Mouse (Mus musculus) forebrain, embryonic 12.5 days (tissue): ENCODE measurements at regions not wholly inside any gene's neighbourhood (a gene's known extent, or its start where the extent isn't known, plus 50 kb on each side); places are given as distances from the start of the nearest gene placed in this dataset.
A peak's percentile ranks its signal among the peaks of the same experiment; 100 is the strongest.

Experiments
- ATAC-seq: fragments of 200-750 bp; cut with Nextera tagmentation; 2 replicates; pipeline ENCODE4 v1.8.0; 2017; ENCODE audit warnings: moderate TSS enrichment; ENCODE audit not compliant: low FRiP score
- H3K27ac ChIP-seq: fragments of 300-500 bp; sonication (generic); 2 replicates; pipeline ENCODE4 v1.5.1; 2016; ENCODE audit warnings: mild to moderate bottlenecking
- H3K27me3 ChIP-seq: fragments of 300-500 bp; sonication (generic); 2 replicates; pipeline ENCODE4 v1.6.1; 2016; ENCODE audit warnings: mild to moderate bottlenecking
- H3K36me3 ChIP-seq: fragments of 300-500 bp; sonication (generic); replicated peaks from 2 replicates; pipeline ENCODE4 v1.6.1; 2016; ENCODE audit warnings: mild to moderate bottlenecking
- H3K4me1 ChIP-seq: fragments of 300-500 bp; sonication (generic); 2 replicates; pipeline ENCODE4 v1.6.1; 2016
- H3K4me2 ChIP-seq: fragments of 300-500 bp; sonication (generic); 2 replicates; pipeline ENCODE4 v1.6.1; 2016; ENCODE audit warnings: mild to moderate bottlenecking, moderate library complexity
- H3K4me3 ChIP-seq: fragments of 300-500 bp; sonication (generic); replicated peaks from 2 replicates; pipeline ENCODE4 v1.5.1; 2016; ENCODE audit warnings: mild to moderate bottlenecking
- H3K9ac ChIP-seq: fragments of 300-500 bp; sonication (generic); 2 replicates; pipeline ENCODE4 v1.6.1; 2016; ENCODE audit warnings: mild to moderate bottlenecking
- H3K9me3 ChIP-seq: fragments of 300-500 bp; sonication (generic); 2 replicates; pipeline ENCODE4 v1.6.1; 2016
- WGBS: fragments of 180-500 bp; shearing (Covaris S2); methylation state at CpG from one replicate; pipeline ENCODE4 v1.1.7; 2016; 5-methylcytosine and 5-hydroxymethylcytosine counted together

GRCm38 (mm10) chr8:90535515-90536156, 187.5 kb upstream of the Tox3 start:
- Histone ChIP-seq H3K4me2 (no peak overlapping the region), H3K9me3 (no peaks in the 10 kb centered on the region), H3K9ac (no peak overlapping the region), H3K36me3 (no peaks in the 10 kb centered on the region), H3K4me1 (peaks cover 10% of the 10 kb centered on the region), H3K4me3 (no peak overlapping the region), H3K27me3 (no peaks in the 10 kb centered on the region), H3K27ac (0 out of 2 replicates have a peak overlapping the region, but pooled peaks have one; percentile 32)
- 36% methylated on average over 8 of the region's 8 CpGs for WGBS
- ATAC-seq: peak; percentile 58

GRCm38 (mm10) chr8:90521393-90521792, 173.2 kb upstream of the Tox3 start:
- H3K9ac ChIP-seq: no peak overlapping the region
- H3K4me3 ChIP-seq: no peak overlapping the region
- H3K4me2 ChIP-seq: no peak overlapping the region
- H3K9me3 ChIP-seq: no peaks in the 10 kb centered on the region
- peaks cover 20% of the 10 kb centered on the region for H3K4me1 ChIP-seq
- H3K27me3 ChIP-seq: no peaks in the 10 kb centered on the region
- H3K27ac ChIP-seq: no peak overlapping the region
- WGBS: 91% methylated on average over 8 of the region's 8 CpGs
- no peak for ATAC-seq
- no peaks in the 10 kb centered on the region for H3K36me3 ChIP-seq

GRCm38 (mm10) chr8:90520186-90520585, 172.0 kb upstream of the Tox3 start:
- Histone ChIP-seq H3K27ac (0 out of 2 replicates have a peak overlapping the region, but pooled peaks have one; percentile 32), H3K9ac (no peak overlapping the region), H3K36me3 (no peaks in the 10 kb centered on the region), H3K9me3 (no peaks in the 10 kb centered on the region), H3K27me3 (no peaks in the 10 kb centered on the region), H3K4me1 (peaks cover 20% of the 10 kb centered on the region), H3K4me2 (no peak overlapping the region), H3K4me3 (no peak overlapping the region)
- ATAC-seq: peak; percentile 91
- WGBS: 6% methylated on average over 4 of the region's 4 CpGs

GRCm38 (mm10) chr8:90519567-90519966, 171.4 kb upstream of the Tox3 start:
- Histone ChIP-seq H3K9ac (no peak overlapping the region), H3K27me3 (no peaks in the 10 kb centered on the region), H3K4me3 (no peak overlapping the region), H3K4me2 (no peak overlapping the region), H3K9me3 (no peaks in the 10 kb centered on the region), H3K36me3 (no peaks in the 10 kb centered on the region), H3K4me1 (peaks cover 20% of the 10 kb centered on the region), H3K27ac (no peak overlapping the region; the same call in 1 of the 2 replicates)
- WGBS: 52% methylated on average over 6 of the region's 6 CpGs
- ATAC-seq: no peak

GRCm38 (mm10) chr8:90514191-90514590, 166.0 kb upstream of the Tox3 start:
- Histone ChIP-seq H3K27me3 (no peaks in the 10 kb centered on the region), H3K27ac (no peak overlapping the region), H3K36me3 (no peaks in the 10 kb centered on the region), H3K9ac (no peak overlapping the region), H3K4me2 (no peak overlapping the region), H3K9me3 (no peaks in the 10 kb centered on the region), H3K4me1 (peaks cover 8% of the 10 kb centered on the region), H3K4me3 (no peak overlapping the region)
- no peak for ATAC-seq
- 78% methylated on average over 3 of the region's 3 CpGs for WGBS

- peaks cover 8% of the 10 kb centered on the region for H3K4me1 ChIP-seq
- H3K9me3 ChIP-seq: no peaks in the 10 kb centered on the region
- H3K36me3 ChIP-seq: no peaks in the 10 kb centered on the region
- H3K27ac ChIP-seq: no peak overlapping the region
- ATAC-seq: no peak
- H3K4me3 ChIP-seq: no peak overlapping the region
- 92% methylated on average over 4 of the region's 4 CpGs for WGBS
- H3K4me2 ChIP-seq: no peak overlapping the region
- H3K27me3 ChIP-seq: no peaks in the 10 kb centered on the region
- H3K9ac ChIP-seq: no peak overlapping the region
These were observed 165.5 kb upstream of the Tox3 start for GRCm38 (mm10) chr8:90513601-90514000.

GRCm38 (mm10) chr8:90513102-90513501, 165.0 kb upstream of the Tox3 start:
- Histone ChIP-seq H3K27me3 (no peaks in the 10 kb centered on the region), H3K27ac (no peak overlapping the region), H3K9ac (no peak overlapping the region), H3K4me1 (peaks cover 8% of the 10 kb centered on the region), H3K4me2 (no peak overlapping the region), H3K4me3 (no peak overlapping the region), H3K36me3 (no peaks in the 10 kb centered on the region), H3K9me3 (no peaks in the 10 kb centered on the region)
- no peak for ATAC-seq
- 66% methylated on average over 8 of the region's 8 CpGs for WGBS

GRCm38 (mm10) chr8:90512594-90512993, 164.5 kb upstream of the Tox3 start:
- no peak for ATAC-seq
- whole genome bisulfite sequencing: 16% methylated on average over 2 of the region's 2 CpGs
- Histone ChIP-seq H3K4me3 (no peak overlapping the region), H3K27ac (no peak overlapping the region), H3K27me3 (no peaks in the 10 kb centered on the region), H3K9ac (no peak overlapping the region), H3K36me3 (no peaks in the 10 kb centered on the region), H3K4me1 (peaks cover 8% of the 10 kb centered on the region), H3K9me3 (no peaks in the 10 kb centered on the region), H3K4me2 (no peak overlapping the region)

GRCm38 (mm10) chr8:90504521-90504920, 156.4 kb upstream of the Tox3 start:
- Histone ChIP-seq H3K27me3 (no peaks in the 10 kb centered on the region), H3K36me3 (no peaks in the 10 kb centered on the region), H3K27ac (no peak overlapping the region), H3K9me3 (no peaks in the 10 kb centered on the region), H3K4me2 (no peak overlapping the region), H3K4me3 (no peak overlapping the region), H3K4me1 (no peaks in the 10 kb centered on the region; the same call in 1 of the 2 replicates), H3K9ac (no peak overlapping the region)
- 89% methylated on average over 5 of the region's 5 CpGs for WGBS
- ATAC-seq: no peak

GRCm38 (mm10) chr8:90503306-90503705, 155.2 kb upstream of the Tox3 start:
- ATAC-seq: no peak

GRCm38 (mm10) chr8:90502879-90503278, 154.7 kb upstream of the Tox3 start:
- Histone ChIP-seq H3K27me3 (no peaks in the 10 kb centered on the region), H3K4me2 (no peak overlapping the region), H3K9me3 (no peaks in the 10 kb centered on the region), H3K4me3 (no peak overlapping the region), H3K27ac (no peak overlapping the region), H3K36me3 (no peaks in the 10 kb centered on the region), H3K4me1 (peaks cover 5% of the 10 kb centered on the region; the same call in 1 of the 2 replicates), H3K9ac (no peak overlapping the region)
- no peak for ATAC-seq
- 78% methylated on average over 2 of the region's 2 CpGs for WGBS

More at GRCm38 (mm10) chr8:90503306-90503705, 155.2 kb upstream of the Tox3 start:
- Histone ChIP-seq H3K9me3 (no peaks in the 10 kb centered on the region), H3K27ac (no peak overlapping the region), H3K4me3 (no peak overlapping the region), H3K4me1 (peaks cover 3% of the 10 kb centered on the region; the same call in 1 of the 2 replicates), H3K36me3 (no peaks in the 10 kb centered on the region), H3K9ac (no peak overlapping the region), H3K27me3 (no peaks in the 10 kb centered on the region), H3K4me2 (no peak overlapping the region)
- 64% methylated on average over 2 of the region's 2 CpGs for WGBS

GRCm38 (mm10) chr8:90499315-90499714, 151.2 kb upstream of the Tox3 start:
- no peak overlapping the region for H3K4me2 ChIP-seq
- ATAC-seq: no peak
- H3K36me3 ChIP-seq: no peaks in the 10 kb centered on the region
- no peak overlapping the region for H3K4me3 ChIP-seq
- no peaks in the 10 kb centered on the region for H3K9me3 ChIP-seq
- no peak overlapping the region for H3K27ac ChIP-seq
- no peaks in the 10 kb centered on the region for H3K27me3 ChIP-seq
- H3K4me1 ChIP-seq: peaks cover 31% of the 10 kb centered on the region
- 46% methylated on average over 1 of the region's 1 CpGs for WGBS
- H3K9ac ChIP-seq: no peak overlapping the region

- Histone ChIP-seq H3K4me1 (peaks cover 49% of the 10 kb centered on the region), H3K36me3 (no peaks in the 10 kb centered on the region), H3K27me3 (no peaks in the 10 kb centered on the region), H3K4me3 (0 out of 2 replicates have a peak overlapping the region, but pooled peaks have one; percentile 7), H3K9me3 (no peaks in the 10 kb centered on the region), H3K9ac (peak overlapping the region; percentile 22; the same call in 1 of the 2 replicates), H3K4me2 (peak overlapping the region; percentile 38), H3K27ac (peak overlapping the region; percentile 91)
- WGBS: under 1% methylated on average over 13 of the region's 13 CpGs
- ATAC-seq: peak; percentile 83
These were observed 148.6 kb upstream of the Tox3 start for GRCm38 (mm10) chr8:90496658-90497163.
